Mouse (Mus musculus) Muller cell, postnatal 12 days (primary cell): Measurements from ENCODE around the gene Myh10.

ENCODE experiments used
- DNase-seq: peaks from one replicate; pipeline ENCODE4 v3.0.0-alpha.2; 2015; ENCODE audit errors: inconsistent ontology term

The Myh10 gene

GRCm38 (mm10) chr11:68745374-68746200 is 54.2 kb downstream of the Myh10 start:
- peak; percentile 38 for DNase-seq

GRCm38 (mm10) chr11:68748121-68748520 is 56.8 kb downstream of the Myh10 start:
- no peak for DNase-seq

GRCm38 (mm10) chr11:68750206-68750605 is 58.8 kb downstream of the Myh10 start:
- DNase-seq, result no peak

- DNase-seq, result no peak
Observed at GRCm38 (mm10) chr11:68750938-68751337, 59.6 kb downstream of the Myh10 start.

GRCm38 (mm10) chr11:68754283-68754682 is 62.9 kb downstream of the Myh10 start:
- peak; percentile 69 for DNase-seq

- DNase-seq, result no peak
Observed at GRCm38 (mm10) chr11:68756456-68757348, 65.3 kb downstream of the Myh10 start.

GRCm38 (mm10) chr11:68759691-68760090 is 68.3 kb downstream of the Myh10 start:
- DNase-seq, result no peak

- no peak for DNase-seq
Observed at GRCm38 (mm10) chr11:68761155-68761554, 69.8 kb downstream of the Myh10 start.

- DNase-seq, result no peak
Observed at GRCm38 (mm10) chr11:68761664-68762063, 70.3 kb downstream of the Myh10 start.

- DNase-seq, result peak; percentile 62
Observed at GRCm38 (mm10) chr11:68764622-68765021, 73.3 kb downstream of the Myh10 start.

GRCm38 (mm10) chr11:68767762-68768542 is 76.6 kb downstream of the Myh10 start:
- no peak for DNase-seq

- DNase-seq, result no peak
Observed at GRCm38 (mm10) chr11:68769770-68770510, 78.6 kb downstream of the Myh10 start.

- DNase-seq, result no peak
Observed at GRCm38 (mm10) chr11:68776147-68776655, 84.8 kb downstream of the Myh10 start.

GRCm38 (mm10) chr11:68777933-68778332 is 86.6 kb downstream of the Myh10 start:
- DNase-seq, result no peak

GRCm38 (mm10) chr11:68778855-68779254 is 87.5 kb downstream of the Myh10 start:
- no peak for DNase-seq

- DNase-seq, result no peak
Observed at GRCm38 (mm10) chr11:68779735-68780465, 88.5 kb downstream of the Myh10 start.

GRCm38 (mm10) chr11:68780466-68781114 is 89.2 kb downstream of the Myh10 start:
- DNase-seq, result no peak

- peak; percentile 22 for DNase-seq
Observed at GRCm38 (mm10) chr11:68782336-68782735, 91.0 kb downstream of the Myh10 start.

GRCm38 (mm10) chr11:68785813-68786212 is 94.5 kb downstream of the Myh10 start:
- DNase-seq, result no peak

GRCm38 (mm10) chr11:68787222-68787621 is 95.9 kb downstream of the Myh10 start:
- DNase-seq, result peak; percentile 8
